Mouse (Mus musculus) stomach, embryonic 16.5 days (tissue): ENCODE results near the gene Fxyd4. TPM values are rescaled to one million over a fixed set of nuclear protein-coding genes. Genes with fewer than 3 reads are reported as not detected.

Experiments used
- ATAC-seq: fragments of 200-750 bp; cut with Nextera tagmentation; 2 replicates; pipeline ENCODE4 v1.8.0; 2017; ENCODE audit warnings: moderate number of reproducible peaks, moderate TSS enrichment; ENCODE audit not compliant: insufficient read depth, low FRiP score
- H3K27ac ChIP-seq: fragments of 300-500 bp; sonication (generic); 2 replicates; pipeline ENCODE4 v1.5.1; 2014; ENCODE audit warnings: low read length
- H3K27me3 ChIP-seq: fragments of 300-500 bp; sonication (generic); 2 replicates; pipeline ENCODE4 v1.6.1; 2014; ENCODE audit warnings: low read length, control low read depth, mixed read lengths; ENCODE audit not compliant: control insufficient read depth, insufficient read depth
- H3K36me3 ChIP-seq: fragments of 300-500 bp; sonication (generic); 2 replicates; pipeline ENCODE4 v1.6.1; 2014; ENCODE audit warnings: low read length; ENCODE audit not compliant: control insufficient read depth, insufficient read depth
- H3K4me1 ChIP-seq: fragments of 300-500 bp; sonication (generic); 2 replicates; pipeline ENCODE4 v1.6.1; 2014; ENCODE audit warnings: low read length, control low read depth, mixed read lengths; ENCODE audit not compliant: control insufficient read depth, insufficient read depth
- H3K4me2 ChIP-seq: fragments of 300-500 bp; sonication (generic); 2 replicates; pipeline ENCODE4 v1.6.1; 2014; ENCODE audit warnings: low read depth, low read length, mixed read lengths
- H3K4me3 ChIP-seq: fragments of 300-500 bp; sonication (generic); replicated peaks from 2 replicates; pipeline ENCODE4 v1.5.1; 2014; ENCODE audit warnings: mild to moderate bottlenecking, low read length
- H3K9ac ChIP-seq: fragments of 300-500 bp; sonication (generic); 2 replicates; pipeline ENCODE4 v1.6.1; 2014; ENCODE audit warnings: low read length
- H3K9me3 ChIP-seq: fragments of 300-500 bp; sonication (generic); replicated peaks from 2 replicates; pipeline ENCODE4 v1.6.1; 2016; ENCODE audit warnings: low read length, control low read depth; ENCODE audit not compliant: control insufficient read depth
- WGBS: fragments of 180-500 bp; shearing (Covaris S2); extraction: QIAGEN DNeasy Blood & Tissue Kit; methylation state at CpG from one replicate; pipeline ENCODE4 v1.1.7; 2014; 5-methylcytosine and 5-hydroxymethylcytosine counted together
- polyA plus RNA-seq: library from polyadenylated mRNA; unstranded; fragments of >200 nt; fragmentation: Nextera tagmentation; extraction: Ambion mirVana; gene quantifications from 2 replicates; pipeline ENCODE4 v1.2.1, GENCODE M21; 2015

The Fxyd4 gene
- polyA plus RNA-seq, 1 experiment from 2014 or later, result 2.4 TPM

- Histone ChIP-seq H3K9ac (no peak overlapping the region), H3K4me3 (no peak overlapping the region), H3K27me3 (no peaks in the 10 kb centered on the region), H3K36me3 (no peaks in the 10 kb centered on the region), H3K27ac (no peak overlapping the region), H3K4me2 (no peak overlapping the region), H3K4me1 (peaks cover 6% of the 10 kb centered on the region), H3K9me3 (no peaks in the 10 kb centered on the region)
- ATAC-seq, result no peak
- 70% methylated on average over 9 of the region's 9 CpGs for WGBS
Measured at GRCm38 (mm10) chr6:117901510-117902402, 35.7 kb downstream of the Fxyd4 start.

GRCm38 (mm10) chr6:117900126-117901080 is 37.1 kb downstream of the Fxyd4 start, which contains the start of gene Hnrnpf:
Hnrnpf (plus strand) TSS chr6:117900324.
- Histone ChIP-seq H3K4me1 (peaks cover 6% of the 10 kb centered on the region; the same call in 1 of the 2 replicates), H3K36me3 (no peaks in the 10 kb centered on the region), H3K9me3 (no peaks in the 10 kb centered on the region), H3K9ac (no peak within 1 kb of the TSS), H3K27ac (0 out of 2 replicates have a peak within 1 kb of the TSS, but pooled peaks have one; percentile 22), H3K27me3 (no peaks in the 10 kb centered on the region), H3K4me2 (no peak within 1 kb of the TSS), H3K4me3 (no peak within 1 kb of the TSS)
- no peak for ATAC-seq
- WGBS, result 72% methylated on average over 17 of the region's 17 CpGs

- 58% methylated on average over 5 of the region's 5 CpGs for WGBS
- Histone ChIP-seq H3K4me2 (no peak overlapping the region), H3K4me1 (0 out of 2 replicates have a peak, but pooled peaks cover 3% of the 10 kb centered on the region), H3K27ac (no peak overlapping the region), H3K9ac (no peak overlapping the region), H3K27me3 (no peaks in the 10 kb centered on the region), H3K4me3 (no peak overlapping the region), H3K9me3 (no peaks in the 10 kb centered on the region), H3K36me3 (no peaks in the 10 kb centered on the region)
- no peak for ATAC-seq
Measured at GRCm38 (mm10) chr6:117897800-117898199, 39.7 kb downstream of the Fxyd4 start.

- H3K27ac ChIP-seq, result no peak overlapping the region
- H3K4me3 ChIP-seq, result no peak overlapping the region
- H3K9me3 ChIP-seq, result no peaks in the 10 kb centered on the region
- no peak overlapping the region for H3K9ac ChIP-seq
- 82% methylated on average over 2 of the region's 2 CpGs for WGBS
- ATAC-seq, result no peak
- H3K36me3 ChIP-seq, result no peaks in the 10 kb centered on the region
- no peak overlapping the region for H3K4me2 ChIP-seq
- 0 out of 2 replicates have a peak, but pooled peaks cover 4% of the 10 kb centered on the region for H3K4me1 ChIP-seq
- no peaks in the 10 kb centered on the region for H3K27me3 ChIP-seq
Measured at GRCm38 (mm10) chr6:117893435-117893834, 44.1 kb downstream of the Fxyd4 start.

GRCm38 (mm10) chr6:117892386-117892785 is 45.1 kb downstream of the Fxyd4 start:
- Histone ChIP-seq H3K4me3 (no peak overlapping the region), H3K27me3 (no peaks in the 10 kb centered on the region), H3K4me1 (0 out of 2 replicates have a peak, but pooled peaks cover 4% of the 10 kb centered on the region), H3K9ac (no peak overlapping the region), H3K27ac (no peak overlapping the region), H3K4me2 (no peak overlapping the region), H3K9me3 (no peaks in the 10 kb centered on the region), H3K36me3 (no peaks in the 10 kb centered on the region)
- no peak for ATAC-seq
- WGBS, result 71% methylated on average over 3 of the region's 3 CpGs

- 0 out of 2 replicates have a peak, but pooled peaks cover 4% of the 10 kb centered on the region for H3K4me1 ChIP-seq
- peak overlapping the region; percentile 10 for H3K4me3 ChIP-seq
- H3K4me2 ChIP-seq, result peak overlapping the region; percentile 27; the same call in 1 of the 2 replicates
- no peak overlapping the region for H3K27ac ChIP-seq
- H3K27me3 ChIP-seq, result no peaks in the 10 kb centered on the region
- peak overlapping the region; percentile 38 for H3K9ac ChIP-seq
- WGBS, result 45% methylated on average over 14 of the region's 14 CpGs
- ATAC-seq, result peak; percentile 58; the same call in 1 of the 2 replicates
- H3K9me3 ChIP-seq, result no peaks in the 10 kb centered on the region
- H3K36me3 ChIP-seq, result no peaks in the 10 kb centered on the region
Measured at GRCm38 (mm10) chr6:117891369-117892160, 45.9 kb downstream of the Fxyd4 start.

GRCm38 (mm10) chr6:117890257-117890656 is 47.2 kb downstream of the Fxyd4 start:
- no peak overlapping the region for H3K4me2 ChIP-seq
- H3K9ac ChIP-seq, result no peak overlapping the region
- H3K9me3 ChIP-seq, result no peaks in the 10 kb centered on the region
- no peak for ATAC-seq
- WGBS, result 74% methylated on average over 6 of the region's 6 CpGs
- H3K27ac ChIP-seq, result no peak overlapping the region
- 0 out of 2 replicates have a peak, but pooled peaks cover 4% of the 10 kb centered on the region for H3K4me1 ChIP-seq
- no peaks in the 10 kb centered on the region for H3K36me3 ChIP-seq
- H3K4me3 ChIP-seq, result no peak overlapping the region
- H3K27me3 ChIP-seq, result no peaks in the 10 kb centered on the region

GRCm38 (mm10) chr6:117888642-117889096 is 48.8 kb downstream of the Fxyd4 start:
- H3K36me3 ChIP-seq, result no peaks in the 10 kb centered on the region
- 0 out of 2 replicates have a peak, but pooled peaks cover 4% of the 10 kb centered on the region for H3K4me1 ChIP-seq
- no peaks in the 10 kb centered on the region for H3K9me3 ChIP-seq
- no peak overlapping the region for H3K4me3 ChIP-seq
- peak overlapping the region; percentile 21; the same call in 1 of the 2 replicates for H3K9ac ChIP-seq
- no peak for ATAC-seq
- H3K27me3 ChIP-seq, result no peaks in the 10 kb centered on the region
- H3K27ac ChIP-seq, result no peak overlapping the region
- 65% methylated on average over 2 of the region's 2 CpGs for WGBS
- no peak overlapping the region for H3K4me2 ChIP-seq
